Mouse (Mus musculus) natural killer cell, adult 2 months (primary cell): ENCODE results near the gene Cntn4.

Experiments used
- DNase-seq, 2 experiments: peaks; one replicate each; pipeline ENCODE4 v3.0.0; 2022; ENCODE audit warnings: low spot score in 2 of 2

Cntn4 gene

DNA sequence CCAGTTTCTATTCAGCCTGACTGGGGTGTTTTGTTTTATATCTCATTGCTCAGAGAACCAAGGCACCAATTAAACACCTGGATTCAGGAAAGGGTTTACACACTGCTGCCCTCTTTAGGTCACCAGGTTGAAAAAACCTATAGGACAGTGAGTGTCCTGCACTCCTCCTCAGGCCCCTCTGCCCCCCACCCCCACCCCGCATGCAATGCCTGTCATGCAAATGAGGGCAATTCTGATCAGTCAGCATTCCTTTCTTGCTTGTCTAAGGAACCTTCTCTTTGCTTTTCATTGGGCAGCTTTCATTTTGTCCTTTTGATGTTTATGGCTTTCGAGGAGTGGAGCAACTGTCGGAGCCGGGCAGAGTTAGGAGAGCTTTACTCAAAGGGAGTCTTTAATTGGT, 969.5 kb downstream of the Cntn4 start:
- DNase-seq, result no peak

DNA sequence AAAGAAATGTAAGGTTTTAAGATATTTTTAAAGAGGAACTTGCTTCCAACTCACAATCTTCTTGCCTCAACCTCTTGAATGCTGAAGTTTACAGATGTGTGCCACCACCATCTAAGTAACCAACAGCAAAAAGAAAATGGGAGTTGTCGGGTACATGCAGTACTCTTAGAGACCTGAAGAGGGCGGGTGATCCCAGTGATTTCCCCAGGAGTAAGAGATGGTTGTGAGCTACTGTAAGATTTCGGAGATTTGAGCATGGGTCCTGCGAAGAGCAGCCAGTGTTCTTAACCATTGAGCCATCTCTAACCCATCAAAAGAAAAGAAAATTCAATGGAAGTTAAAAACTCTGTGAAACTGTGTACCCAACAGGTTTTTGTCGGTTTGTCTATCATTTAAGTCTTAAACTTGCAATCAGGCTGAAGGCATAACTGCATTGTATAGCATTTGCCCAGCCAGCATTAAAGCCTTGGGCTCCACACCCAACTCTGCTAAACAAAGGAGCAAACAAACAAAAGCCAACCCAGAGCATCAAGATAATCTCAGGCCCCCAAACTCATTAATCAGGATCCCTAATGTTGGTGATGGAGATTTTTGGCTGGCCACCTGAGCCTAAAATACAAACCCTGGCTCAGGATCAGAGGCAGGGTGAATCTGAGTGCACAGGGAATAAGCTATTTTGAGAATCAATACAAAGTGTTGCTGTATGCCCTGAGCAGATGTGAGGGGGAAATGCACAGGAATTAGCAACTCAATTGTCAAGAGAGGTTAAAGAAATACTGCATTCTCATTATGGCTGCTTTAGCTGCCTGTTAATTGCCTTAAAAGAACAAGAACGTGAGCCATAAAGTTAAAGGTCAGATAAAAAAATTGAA, 986.6 kb downstream of the Cntn4 start:
- DNase-seq, result peak in 1 of 2 experiments; percentile 56

DNA sequence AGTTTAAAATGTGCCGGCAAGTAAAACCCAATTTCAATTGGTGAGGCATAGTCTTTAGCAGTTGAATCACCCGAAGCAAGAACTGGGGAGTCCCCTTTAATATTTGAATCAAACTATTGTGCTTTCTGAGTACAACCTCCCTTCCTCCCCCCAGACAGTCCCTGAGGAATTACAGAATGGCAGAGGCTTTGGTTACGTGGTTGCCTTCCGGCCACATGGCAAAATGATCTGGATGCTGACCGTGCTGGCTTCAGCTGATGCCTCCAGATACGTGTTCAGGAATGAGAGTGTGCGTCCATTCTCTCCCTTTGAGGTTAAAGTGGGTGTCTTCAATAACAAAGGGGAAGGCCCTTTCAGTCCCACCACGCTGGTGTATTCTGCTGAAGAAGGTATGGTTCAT, 998.1 kb downstream of the Cntn4 start:
- DNase-seq, result peak in 1 of 2 experiments; percentile 47

GRCm38 (mm10) chr6:106701931-106702330, 1024.5 kb downstream of the Cntn4 start:
- no peak for DNase-seq

GRCm38 (mm10) chr6:106705506-106706035, 1028.1 kb downstream of the Cntn4 start:
- DNase-seq, result no peak

DNA sequence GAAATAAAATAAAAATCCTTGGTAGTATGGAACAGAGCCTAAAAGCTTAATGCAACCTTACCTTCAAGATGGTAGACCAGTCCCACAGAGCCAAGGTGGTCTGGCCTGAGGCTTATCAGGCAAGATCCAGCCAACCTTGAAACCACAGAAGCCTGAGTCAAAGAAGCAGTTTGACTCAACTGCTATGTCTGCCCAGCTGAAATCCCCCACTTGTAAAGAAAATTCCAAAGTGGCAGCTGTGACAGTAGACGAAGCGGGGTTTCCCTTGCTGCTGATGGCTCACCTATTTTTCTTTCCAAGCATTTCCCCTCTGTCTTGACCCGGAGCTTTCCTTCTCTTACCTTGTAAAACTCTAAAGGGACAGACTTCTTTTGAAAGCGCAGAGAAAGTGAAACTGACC, 1048.2 kb downstream of the Cntn4 start:
- no peak for DNase-seq

- no peak for DNase-seq
Measured at GRCm38 (mm10) chr6:106726078-106726477, 1048.6 kb downstream of the Cntn4 start.

GRCm38 (mm10) chr6:106727703-106728102, 1050.2 kb downstream of the Cntn4 start:
- no peak for DNase-seq

- DNase-seq, result no peak
Measured at GRCm38 (mm10) chr6:106729682-106730314, 1052.3 kb downstream of the Cntn4 start.

DNA sequence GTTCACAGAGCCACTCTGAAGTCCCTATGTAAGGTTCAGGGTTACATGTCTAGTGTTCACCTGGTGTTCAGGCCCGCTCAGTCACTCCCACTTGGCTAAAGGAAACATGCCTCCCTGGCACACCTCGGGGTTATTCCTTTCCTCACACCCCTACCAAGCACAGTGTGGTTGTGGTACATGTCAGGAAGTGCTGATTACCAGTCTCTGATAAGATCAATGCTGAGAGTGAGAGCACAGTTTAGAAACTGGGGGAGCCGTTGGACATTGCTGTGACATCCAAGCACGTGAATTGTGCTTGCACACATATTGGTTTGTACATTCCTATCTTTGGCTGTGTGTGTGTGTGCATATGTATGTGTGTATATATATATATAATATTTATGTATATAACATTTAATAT, 1055.1 kb downstream of the Cntn4 start:
- no peak for DNase-seq

- no peak for DNase-seq
Measured at GRCm38 (mm10) chr6:106738229-106738628, 1060.8 kb downstream of the Cntn4 start.

GRCm38 (mm10) chr6:106740244-106740825, 1062.9 kb downstream of the Cntn4 start:
- DNase-seq, result no peak

GRCm38 (mm10) chr6:106743556-106744233, 1066.2 kb downstream of the Cntn4 start:
- no peak for DNase-seq

- DNase-seq, result no peak
Measured at GRCm38 (mm10) chr6:106745673-106746394, 1068.4 kb downstream of the Cntn4 start.

DNA sequence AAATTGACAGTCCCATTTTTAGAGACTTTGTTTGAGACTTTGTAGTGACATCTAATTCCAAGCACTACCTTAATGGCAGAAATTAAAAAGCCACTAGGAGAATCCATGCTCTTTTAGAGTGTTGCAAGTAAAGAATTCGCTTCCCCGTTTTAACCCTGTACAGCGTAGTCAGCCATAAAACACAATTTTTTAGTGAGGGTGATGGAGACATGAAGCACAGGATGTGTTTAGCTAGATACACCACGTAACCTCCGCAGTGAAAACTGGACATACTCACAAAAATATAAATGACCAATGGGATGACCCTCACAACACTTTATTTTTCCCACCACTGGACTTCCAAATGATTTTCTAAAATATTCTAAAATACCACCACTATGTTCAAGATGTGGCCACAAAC, 1069.8 kb downstream of the Cntn4 start:
- no peak for DNase-seq

- DNase-seq, result no peak
Measured at GRCm38 (mm10) chr6:106747804-106748203, 1070.3 kb downstream of the Cntn4 start.
